Mouse (Mus musculus): Measurements from ENCODE around the gene E2f1.

DNA sequence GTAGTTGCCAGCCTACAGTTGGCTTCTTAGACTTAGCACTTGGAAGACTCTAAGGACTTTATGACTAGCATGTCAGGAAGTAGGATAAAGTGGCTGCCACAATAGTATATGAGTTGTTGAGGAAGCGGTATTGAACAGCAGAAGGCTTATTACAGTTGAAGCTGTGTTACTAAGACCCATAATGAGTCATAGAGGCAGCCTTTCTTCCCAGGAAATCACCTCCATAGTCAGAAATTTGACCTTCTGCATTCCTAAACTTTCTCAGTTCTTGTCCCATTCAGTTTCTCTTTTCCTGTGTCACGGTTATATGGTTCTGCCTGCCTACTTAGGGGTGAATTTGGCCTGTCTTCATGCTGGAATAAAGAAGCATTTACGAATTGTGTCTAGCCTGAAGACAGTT is 52.7 kb downstream of the E2f1 start:
- no peak for TF ChIP-seq CTCF (IDR thresholded peaks at IDR 0.05; ENCODE audit: low read depth)
- no peak for TF ChIP-seq EP300 (optimal IDR thresholded peaks at IDR 0.05)

All from stomach, postnatal 0 days (tissue).